Mouse (Mus musculus): Measurements from ENCODE around the gene Ren1. TPM values are rescaled to one million over a fixed set of nuclear protein-coding genes. Genes with fewer than 3 reads are reported as not detected.
"Not testable (repeated sequence)": the region's sequence is repeated elsewhere in the genome, so short reads cannot be mapped to it uniquely, and the experiment has no call there.

Ren1 gene
- total RNA-seq, 1 experiment from 2014 or later = not detected

DNA sequence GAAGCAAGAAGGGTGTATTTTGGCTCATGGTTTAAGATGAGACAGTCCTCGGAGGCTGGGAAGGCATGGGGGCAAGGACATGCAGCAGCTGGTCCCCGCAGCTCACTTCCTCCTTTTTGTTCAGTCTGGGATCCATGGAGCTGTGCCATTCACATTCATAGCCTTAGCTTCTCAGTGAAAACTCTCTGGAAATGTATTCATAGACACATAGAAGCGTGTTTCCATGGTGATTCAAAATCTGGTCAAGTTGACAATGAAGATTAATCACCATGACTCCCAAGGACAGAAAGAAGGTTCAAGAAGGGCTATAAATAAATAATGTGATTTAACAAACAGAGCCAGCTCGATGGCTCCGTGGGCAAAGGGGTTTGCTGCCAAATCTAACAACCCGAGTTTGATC, 16.4 kb upstream of the Ren1 start:
- ATAC-seq (replicated peaks; ENCODE audit: low read depth, poor library complexity, severe bottlenecking) = no peak

- ATAC-seq (replicated peaks; ENCODE audit: low read depth, poor library complexity, severe bottlenecking) = not testable (repeated sequence)
Measured at GRCm38 (mm10) chr1:133340403-133340802, 9.9 kb upstream of the Ren1 start.

GRCm38 (mm10) chr1:133344357-133344756, 6.0 kb upstream of the Ren1 start:
- ATAC-seq (replicated peaks; ENCODE audit: low read depth, poor library complexity, severe bottlenecking) = no peak

- no peak for ATAC-seq (replicated peaks; ENCODE audit: low read depth, poor library complexity, severe bottlenecking)
Measured at GRCm38 (mm10) chr1:133346531-133346930, 3.8 kb upstream of the Ren1 start.

DNA sequence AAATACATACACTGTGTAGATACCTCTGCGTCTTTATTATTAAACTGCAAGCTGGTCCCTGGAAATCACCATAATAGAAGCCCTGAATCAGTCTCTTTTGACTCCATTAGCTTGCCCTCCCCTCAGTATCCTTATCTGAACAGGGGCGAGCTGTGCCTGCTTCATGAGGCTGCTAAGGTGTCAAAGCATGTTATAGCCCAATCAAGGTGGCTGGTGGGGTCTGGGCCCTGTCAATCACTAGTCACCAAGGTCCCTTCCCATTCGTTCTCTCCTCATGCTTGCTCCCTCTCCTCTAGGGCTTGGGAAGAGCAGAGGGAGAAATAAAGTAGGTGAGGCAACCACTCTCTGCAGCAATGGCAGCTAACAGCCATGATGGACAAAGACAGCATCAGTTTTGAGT, 3.1 kb upstream of the Ren1 start:
- ATAC-seq (replicated peaks; ENCODE audit: low read depth, poor library complexity, severe bottlenecking) = no peak

GRCm38 (mm10) chr1:133347693-133348520, 2.4 kb upstream of the Ren1 start:
- peak; percentile 90 for ATAC-seq (replicated peaks; ENCODE audit: low read depth, poor library complexity, severe bottlenecking)

- no peak for ATAC-seq (replicated peaks; ENCODE audit: low read depth, poor library complexity, severe bottlenecking)
Measured at GRCm38 (mm10) chr1:133351762-133352161, 1.5 kb downstream of the Ren1 start.

DNA sequence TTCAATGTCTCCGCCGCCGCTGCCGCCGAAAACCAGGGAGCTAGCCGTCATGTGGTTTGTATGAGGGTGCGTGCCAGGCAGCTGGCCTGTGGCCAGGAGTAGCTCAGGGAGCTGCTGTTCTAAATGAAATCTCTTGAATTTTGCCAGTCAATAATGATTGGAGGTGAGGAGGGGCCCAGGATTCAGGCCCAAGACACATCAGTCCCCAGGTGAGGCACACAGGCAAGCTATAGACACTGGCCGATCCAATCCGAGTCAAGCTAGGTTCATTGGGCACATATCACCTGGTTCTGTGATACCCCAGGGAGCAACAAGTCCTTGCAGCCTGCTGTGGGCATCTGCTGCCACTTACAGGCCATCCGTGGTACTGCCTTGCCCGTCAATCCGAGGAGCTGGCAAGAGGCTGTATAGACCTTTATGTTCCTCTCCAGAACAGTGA, 3.1 kb downstream of the Ren1 start:
- ATAC-seq (replicated peaks; ENCODE audit: low read depth, poor library complexity, severe bottlenecking) = peak; percentile 87

- no peak for ATAC-seq (replicated peaks; ENCODE audit: low read depth, poor library complexity, severe bottlenecking)
Measured at GRCm38 (mm10) chr1:133355469-133355868, 5.2 kb downstream of the Ren1 start.

DNA sequence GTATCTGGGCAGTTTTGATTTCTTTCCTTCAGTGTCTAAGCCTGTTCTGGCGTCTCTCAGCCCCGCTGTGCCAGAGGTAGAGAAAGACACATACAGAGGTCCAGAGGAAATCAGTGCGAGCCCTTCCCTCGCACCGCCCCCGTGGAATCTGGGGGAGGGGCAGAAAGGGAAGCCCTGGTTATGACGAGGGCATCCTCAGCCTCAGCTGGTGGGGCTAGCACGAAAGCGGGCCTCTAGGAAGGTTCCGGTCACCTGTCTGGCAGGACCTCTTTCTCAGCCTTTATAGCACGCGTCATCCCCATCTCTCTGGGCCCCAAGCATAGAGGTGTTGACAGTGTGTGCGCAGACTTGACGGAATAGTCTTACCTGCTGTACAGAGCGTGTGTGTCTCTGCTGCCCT, 5.6 kb downstream of the Ren1 start:
- ATAC-seq (replicated peaks; ENCODE audit: low read depth, poor library complexity, severe bottlenecking) = no peak

GRCm38 (mm10) chr1:133356330-133356729, 6.0 kb downstream of the Ren1 start:
- ATAC-seq (replicated peaks; ENCODE audit: low read depth, poor library complexity, severe bottlenecking) = no peak

GRCm38 (mm10) chr1:133361006-133361405, 10.7 kb downstream of the Ren1 start:
- ATAC-seq (replicated peaks; ENCODE audit: low read depth, poor library complexity, severe bottlenecking) = no peak

- no peak for ATAC-seq (replicated peaks; ENCODE audit: low read depth, poor library complexity, severe bottlenecking)
Measured at GRCm38 (mm10) chr1:133362103-133362502, 11.8 kb downstream of the Ren1 start.

- ATAC-seq (replicated peaks; ENCODE audit: low read depth, poor library complexity, severe bottlenecking) = peak; percentile 57
Measured at GRCm38 (mm10) chr1:133363276-133364021, 13.1 kb downstream of the Ren1 start, which contains the start of gene Etnk2. TSS of gene Etnk2 (plus strand) at chr1:133363572.

DNA sequence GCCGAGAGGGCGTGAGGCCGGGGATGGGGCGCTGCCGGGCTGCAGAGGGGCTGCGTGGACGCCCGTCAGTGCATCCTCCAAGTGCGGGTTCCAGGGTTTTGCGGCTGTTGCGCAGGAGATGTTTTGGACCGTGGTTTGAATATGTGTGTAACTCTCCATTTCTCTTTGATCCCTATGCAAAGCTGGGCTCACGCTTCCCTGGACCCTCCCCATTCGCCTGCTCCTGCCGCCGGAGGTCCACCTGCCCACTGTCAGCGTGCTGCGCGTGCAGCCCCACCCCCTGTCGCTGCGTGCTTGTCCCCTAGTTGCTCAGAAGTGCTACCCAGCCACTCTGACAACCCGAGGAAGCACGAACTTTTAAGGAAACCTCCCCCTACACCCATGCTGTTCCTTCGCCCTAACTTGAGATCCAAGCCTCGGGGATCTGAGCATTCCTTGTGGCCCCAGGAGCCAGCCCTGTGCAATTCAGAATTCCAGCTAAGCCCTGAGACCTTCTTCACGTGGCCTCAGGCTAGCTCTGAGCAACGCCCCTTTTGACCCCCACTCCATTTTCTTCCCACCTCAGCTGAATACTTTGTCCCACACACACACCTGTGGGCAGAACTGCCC, 13.8 kb downstream of the Ren1 start:
- no peak for ATAC-seq (replicated peaks; ENCODE audit: low read depth, poor library complexity, severe bottlenecking)

GRCm38 (mm10) chr1:133364890-133365289, 14.6 kb downstream of the Ren1 start:
- ATAC-seq (replicated peaks; ENCODE audit: low read depth, poor library complexity, severe bottlenecking) = no peak

DNA sequence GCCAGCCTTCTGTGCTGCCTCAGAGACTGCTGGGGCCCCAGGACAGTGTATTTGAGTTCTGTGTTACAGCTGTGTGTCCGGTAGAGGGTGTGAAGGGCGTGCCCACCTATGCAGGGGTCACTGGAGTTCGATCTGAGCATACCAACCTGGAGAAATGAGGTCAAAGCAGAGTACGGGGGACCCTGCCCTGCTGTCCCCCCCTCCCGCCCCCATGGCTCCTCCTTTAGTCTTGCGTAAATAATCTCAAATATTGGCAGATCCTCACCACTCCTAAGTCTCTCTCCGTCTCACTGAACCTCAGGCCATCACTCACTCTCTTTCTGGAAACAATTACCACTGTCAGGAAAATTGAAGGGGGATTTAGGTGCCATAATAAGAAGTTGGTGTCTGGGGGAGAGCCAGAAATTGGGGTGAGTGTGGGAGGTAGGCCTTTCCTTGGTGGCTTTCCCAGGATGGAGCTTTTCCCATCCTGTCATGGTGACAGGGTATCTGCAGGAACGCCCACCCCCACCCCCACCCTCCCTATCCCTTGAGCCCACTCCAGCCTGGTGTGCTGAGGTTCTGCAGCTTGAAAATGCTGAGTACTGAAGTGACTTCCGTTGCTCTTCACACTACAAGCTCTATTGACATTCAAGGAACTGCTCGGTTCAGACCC, 16.8 kb downstream of the Ren1 start:
- ATAC-seq (replicated peaks; ENCODE audit: low read depth, poor library complexity, severe bottlenecking) = no peak

DNA sequence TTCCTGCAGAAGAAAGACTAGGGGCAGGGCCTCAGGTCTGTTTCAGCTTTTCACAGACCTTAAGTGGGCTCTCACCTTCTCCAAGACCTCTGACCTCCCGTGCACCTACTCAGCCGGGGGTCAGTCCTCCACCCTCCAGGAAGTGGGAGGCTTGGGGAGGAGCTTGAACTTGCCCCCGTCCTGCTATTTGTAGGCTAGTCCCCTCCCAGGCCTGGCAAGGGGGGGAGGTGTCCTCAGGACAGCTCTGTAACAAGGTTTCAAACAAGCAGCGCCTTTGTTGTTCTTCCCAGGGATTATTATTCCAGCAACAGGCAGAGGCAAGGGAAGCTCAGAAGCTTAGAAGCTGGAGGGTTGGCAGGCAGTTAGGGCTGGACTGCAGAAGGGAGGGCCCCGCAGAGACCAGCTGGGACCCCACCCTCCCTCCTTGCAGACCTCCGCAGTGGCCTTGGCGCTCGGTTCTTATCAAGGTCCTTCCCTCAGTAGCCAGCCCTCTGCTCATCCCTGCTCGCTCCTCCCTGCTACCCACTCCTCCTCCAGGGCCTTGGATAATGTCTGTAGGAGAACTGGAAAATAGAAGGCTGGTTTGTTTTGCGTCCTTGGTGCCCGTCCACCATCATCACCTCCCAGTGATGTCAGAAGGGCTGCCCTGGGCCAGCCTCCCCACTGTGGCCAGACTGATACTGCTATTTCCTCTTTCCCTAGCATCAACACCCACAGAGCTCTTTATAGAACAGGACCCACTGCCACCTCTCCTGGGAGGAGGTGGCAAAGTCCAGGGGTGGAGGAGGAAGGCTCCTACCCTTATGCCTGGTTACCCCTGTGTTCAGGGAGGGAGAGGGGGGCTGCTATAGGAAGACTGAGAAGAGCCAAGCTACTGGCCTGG, 17.5 kb downstream of the Ren1 start:
- peak; percentile 70 for ATAC-seq (replicated peaks; ENCODE audit: low read depth, poor library complexity, severe bottlenecking)

- ATAC-seq (replicated peaks; ENCODE audit: low read depth, poor library complexity, severe bottlenecking) = no peak
Measured at GRCm38 (mm10) chr1:133368644-133369043, 18.3 kb downstream of the Ren1 start.

Data from common myeloid progenitor, adult 5-6 weeks (primary cell).